Mouse (Mus musculus) hindlimb bud, embryonic 11.5 days (tissue): Measurements from ENCODE around the gene Fez1.

Experiments used
- DNase-seq: peaks from one replicate; pipeline ENCODE4 v3.0.0-alpha.2; 2012; ENCODE audit warnings: low read depth, low spot score; ENCODE audit errors: extremely low spot score

Gene Fez1

GRCm38 (mm10) chr9:36833043-36833881 lies 11.6 kb downstream of the Fez1 start:
- no peak for DNase-seq

- no peak for DNase-seq
These were observed 12.2 kb downstream of the Fez1 start for GRCm38 (mm10) chr9:36833914-36834313.

GRCm38 (mm10) chr9:36846346-36846745 lies 24.7 kb downstream of the Fez1 start:
- DNase-seq = no peak

GRCm38 (mm10) chr9:36848661-36849060 lies 27.0 kb downstream of the Fez1 start:
- no peak for DNase-seq

- DNase-seq = no peak
These were observed 28.4 kb downstream of the Fez1 start for GRCm38 (mm10) chr9:36850091-36850490.

GRCm38 (mm10) chr9:36852175-36852574 lies 30.5 kb downstream of the Fez1 start:
- DNase-seq = no peak

- DNase-seq = no peak
These were observed 34.7 kb downstream of the Fez1 start for GRCm38 (mm10) chr9:36856351-36856750.

GRCm38 (mm10) chr9:36857476-36858117 lies 35.9 kb downstream of the Fez1 start:
- DNase-seq = no peak

GRCm38 (mm10) chr9:36858677-36859076 lies 37.0 kb downstream of the Fez1 start:
- no peak for DNase-seq

- DNase-seq = no peak
These were observed 40.9 kb downstream of the Fez1 start for GRCm38 (mm10) chr9:36862576-36862975.

GRCm38 (mm10) chr9:36863694-36864093 lies 42.0 kb downstream of the Fez1 start:
- DNase-seq = no peak

GRCm38 (mm10) chr9:36864862-36865813 lies 43.5 kb downstream of the Fez1 start:
- DNase-seq = no peak

GRCm38 (mm10) chr9:36868662-36869061 lies 47.0 kb downstream of the Fez1 start:
- no peak for DNase-seq

GRCm38 (mm10) chr9:36870263-36870662 lies 48.6 kb downstream of the Fez1 start:
- DNase-seq = no peak

- no peak for DNase-seq
These were observed 52.1 kb downstream of the Fez1 start for GRCm38 (mm10) chr9:36873796-36874195.

- DNase-seq = no peak
These were observed 54.6 kb downstream of the Fez1 start for GRCm38 (mm10) chr9:36876313-36876712.

GRCm38 (mm10) chr9:36876787-36877186 lies 55.1 kb downstream of the Fez1 start:
- DNase-seq = no peak

GRCm38 (mm10) chr9:36881615-36882014 lies 60.0 kb downstream of the Fez1 start:
- DNase-seq = no peak

GRCm38 (mm10) chr9:36882034-36882745 lies 60.5 kb downstream of the Fez1 start:
- DNase-seq = no peak

- DNase-seq = no peak
These were observed 61.9 kb downstream of the Fez1 start for GRCm38 (mm10) chr9:36883569-36883968.

GRCm38 (mm10) chr9:36885237-36885636 lies 63.6 kb downstream of the Fez1 start:
- DNase-seq = no peak
